Comparison of ENCODE assay signal across 12 mouse cellular contexts in the genomic region with DNA sequence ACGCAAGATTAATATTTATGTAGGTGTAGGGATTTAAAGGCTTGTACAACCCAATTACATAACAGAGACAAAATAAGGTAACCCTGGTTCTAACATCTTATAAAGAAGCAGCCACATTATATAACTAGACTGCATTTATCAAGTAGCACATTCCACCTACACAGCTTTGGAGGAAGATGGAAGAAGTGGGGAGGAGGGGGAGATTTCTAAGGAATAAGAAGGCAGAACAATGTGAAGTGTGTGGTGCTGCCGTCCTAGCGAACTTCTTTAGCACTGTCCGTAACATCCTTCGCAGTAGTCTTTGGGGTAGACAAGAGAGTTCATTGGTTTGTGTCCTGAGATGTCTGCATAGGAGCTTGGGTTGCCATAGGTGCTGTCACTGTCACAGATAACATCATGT.
"Had no signal": no experiment of that assay in that cellular context is flagged by ENCODE, and none has a peak within 500 bp of the region (broad histone marks: within the 10 kb centered on the region; RNA-seq: fewer than 3 reads in every experiment).

No protein-coding gene starts in this region.

- DNase-seq: kidney, adult 2 months; kidney, postnatal 36 days; layer of hippocampus, adult 9-11 months; liver, embryonic 13.5 days; lung, adult 2 months; lung, postnatal 14 days; lung, postnatal 4 days; midbrain, embryonic 14.5 days; retina, postnatal 1 day; right cerebral cortex, postnatal 14 days; thymus, adult 2 months; thymus, postnatal 25 days had no signal
